Mouse (Mus musculus) thymus, postnatal 10 days (tissue): ENCODE data around the gene Fcrl6.

Experiments used
- DNase-seq, 2 experiments: peaks; one replicate each; pipeline ENCODE4 v3.0.0; 2021; ENCODE audit warnings: low spot score in 2 of 2

The Fcrl6 gene

GRCm38 (mm10) chr1:172602326-172602725, at the start of gene Fcrl6:
TSS of gene Fcrl6 (minus strand) at chr1:172602551.
- DNase-seq: no peak

DNA sequence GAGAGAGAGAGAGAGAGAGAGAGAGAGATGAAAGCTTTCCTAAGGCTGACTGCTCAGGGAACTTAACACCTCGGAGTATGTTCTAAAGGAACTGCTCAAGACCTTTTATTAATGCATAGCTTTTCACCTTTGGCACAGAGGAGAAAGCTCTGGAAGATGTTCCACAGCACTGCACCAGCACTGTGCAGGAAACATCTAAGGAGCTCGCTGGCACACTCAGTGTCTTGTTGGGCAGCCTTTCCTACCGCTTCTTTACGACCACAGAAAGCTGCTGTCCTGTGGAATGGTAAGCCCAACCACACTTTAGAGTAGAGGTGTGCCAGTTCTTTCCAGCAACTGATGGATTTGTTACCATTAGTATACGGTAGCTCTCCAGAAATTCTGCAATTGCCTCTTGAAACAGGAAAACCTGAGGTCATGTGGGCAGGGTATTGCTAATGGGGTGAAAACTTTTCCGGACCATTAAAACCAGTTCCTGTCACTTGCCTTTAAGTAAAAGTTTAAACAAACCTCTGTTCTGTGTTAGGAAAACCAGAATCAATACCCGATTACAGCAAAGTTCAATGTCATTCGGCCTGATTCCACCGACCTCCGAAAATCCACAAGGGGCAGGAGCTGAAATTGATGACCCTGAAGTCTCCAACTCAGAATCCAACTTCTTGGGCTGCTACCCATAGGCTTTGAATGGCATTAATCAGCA, 49.1 kb upstream of the Fcrl6 start:
- DNase-seq: no peak

- peak in 1 of 2 experiments; percentile 11 for DNase-seq
Observed at GRCm38 (mm10) chr1:172650519-172651287, 48.4 kb upstream of the Fcrl6 start.

DNA sequence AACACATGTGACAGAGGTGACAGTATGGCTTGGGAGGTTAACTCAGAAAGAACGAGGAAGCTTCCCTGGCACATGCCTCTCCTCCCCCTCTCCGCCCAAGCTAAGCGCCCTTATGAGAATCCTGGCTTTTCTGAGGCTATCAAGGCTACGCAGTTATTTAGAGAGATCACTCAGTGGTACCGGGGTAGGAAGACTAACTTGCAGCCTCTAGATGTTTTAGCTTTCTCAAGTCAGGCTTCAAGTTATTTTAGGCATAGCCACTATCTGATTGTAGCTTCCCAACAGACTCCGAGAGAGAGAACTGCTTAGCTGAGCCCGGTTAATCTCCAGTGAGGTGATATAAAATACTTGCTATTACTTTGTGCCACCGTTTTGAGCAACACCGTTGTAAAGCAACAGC, 47.0 kb upstream of the Fcrl6 start:
- DNase-seq: no peak

DNA sequence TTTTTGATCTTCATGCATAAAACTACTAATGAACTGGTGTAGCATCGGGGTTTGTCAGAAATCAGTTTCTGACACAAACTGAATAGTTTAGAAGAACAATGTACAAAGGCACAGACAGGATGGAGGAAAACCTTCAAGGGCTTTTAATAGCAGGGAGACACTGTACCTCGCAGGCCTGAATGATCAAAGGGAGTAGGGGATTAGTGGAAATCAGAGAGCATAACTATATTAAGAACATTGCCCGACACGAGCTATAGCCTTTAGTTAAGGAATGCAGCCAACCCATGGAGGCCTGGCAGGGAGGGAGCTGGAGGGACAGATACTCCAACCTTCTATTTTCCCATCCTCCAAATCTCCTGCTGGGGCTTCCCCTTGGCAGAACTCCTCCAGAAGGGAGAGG, 44.9 kb upstream of the Fcrl6 start:
- DNase-seq: no peak

DNA sequence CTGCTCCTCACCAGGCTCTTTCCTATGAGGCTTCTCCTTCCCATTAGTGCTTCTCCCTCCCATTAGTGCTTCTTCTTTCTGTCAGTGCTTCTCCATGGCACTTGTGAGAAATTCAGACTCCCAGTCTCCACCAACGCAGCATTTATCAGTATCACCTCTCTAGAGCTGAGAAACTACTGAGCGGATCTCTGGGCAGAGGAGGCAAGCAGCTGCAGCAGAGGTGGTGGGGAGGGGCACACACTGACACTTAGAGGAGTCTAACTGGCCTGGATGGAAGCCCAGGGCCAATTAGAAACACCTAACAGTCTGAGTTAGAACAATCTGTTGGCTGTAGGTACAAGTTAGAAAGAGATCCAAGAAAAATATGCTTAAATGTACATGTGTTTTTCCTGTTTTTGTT, 36.4 kb upstream of the Fcrl6 start:
- no peak for DNase-seq

GRCm38 (mm10) chr1:172637801-172638200, 35.5 kb upstream of the Fcrl6 start:
- DNase-seq: no peak

- no peak for DNase-seq
Observed at GRCm38 (mm10) chr1:172636266-172636665, 33.9 kb upstream of the Fcrl6 start.

GRCm38 (mm10) chr1:172635258-172635657, 32.9 kb upstream of the Fcrl6 start:
- no peak for DNase-seq

DNA sequence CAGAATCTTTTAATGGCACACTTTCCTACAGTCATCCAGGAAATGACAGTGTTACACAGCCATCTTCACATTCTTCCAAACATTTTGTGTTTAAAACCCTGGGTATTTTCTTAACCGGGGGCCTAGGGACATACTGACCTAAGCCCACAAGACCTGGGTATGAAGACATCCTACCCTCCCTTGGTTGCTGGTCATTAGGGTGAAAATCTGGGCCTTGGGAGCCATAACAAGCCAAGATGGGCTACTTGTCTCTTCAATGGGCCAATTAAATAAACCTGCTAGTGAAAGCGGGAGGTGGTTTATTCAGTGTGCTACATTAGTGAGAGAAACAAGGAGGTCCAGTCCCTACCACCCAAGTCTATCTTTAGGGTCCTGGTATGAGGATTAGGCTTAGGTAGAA, 31.8 kb upstream of the Fcrl6 start:
- DNase-seq: no peak

DNA sequence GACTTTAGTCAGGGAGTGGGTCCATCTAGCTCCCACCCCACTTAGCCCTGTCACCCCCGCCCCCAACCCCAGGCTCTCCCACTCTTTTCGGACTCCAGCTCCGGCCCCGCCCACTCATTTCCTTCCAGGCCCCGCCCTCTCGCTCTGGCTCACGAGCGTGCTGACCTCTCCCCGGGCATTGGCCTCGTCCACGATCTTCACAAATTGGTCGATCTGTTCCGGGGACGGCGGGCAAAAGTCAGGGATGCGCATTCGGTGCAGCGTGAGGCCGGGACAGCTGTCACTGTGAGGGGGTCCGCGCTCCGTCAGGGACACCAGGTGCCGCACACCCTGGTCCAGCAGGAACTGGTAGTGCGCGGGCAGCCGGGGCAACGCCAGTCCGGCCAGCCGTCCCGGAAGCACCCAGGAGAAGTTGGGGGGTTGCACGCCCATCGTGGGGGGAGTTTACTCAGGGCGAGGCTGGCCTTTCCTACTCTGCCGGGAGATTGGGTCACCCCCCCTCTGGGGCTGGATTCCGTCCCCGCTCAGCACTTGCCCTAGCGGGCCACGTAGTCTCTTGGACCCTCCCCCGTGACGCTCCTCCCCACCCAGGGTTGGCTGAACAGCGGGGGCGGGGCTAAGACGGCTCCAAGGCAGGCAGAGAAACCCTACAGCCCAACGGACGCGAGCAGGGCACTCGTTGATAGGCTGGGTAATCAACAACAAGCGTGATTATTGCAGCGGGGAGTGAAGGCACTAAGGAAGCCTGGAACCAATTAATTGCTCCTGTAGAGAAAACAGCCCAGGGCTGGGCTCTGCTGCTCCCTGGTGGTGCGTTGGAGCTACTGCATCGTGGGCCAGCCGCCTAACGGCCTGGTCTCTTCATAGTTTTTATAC, 30.3 kb upstream of the Fcrl6 start, which contains the start of gene Dusp23:
Gene Dusp23 (minus strand): TSS at position 512 of the 876 bp plus-strand sequence.
- DNase-seq: peak; percentile 86 to 87

DNA sequence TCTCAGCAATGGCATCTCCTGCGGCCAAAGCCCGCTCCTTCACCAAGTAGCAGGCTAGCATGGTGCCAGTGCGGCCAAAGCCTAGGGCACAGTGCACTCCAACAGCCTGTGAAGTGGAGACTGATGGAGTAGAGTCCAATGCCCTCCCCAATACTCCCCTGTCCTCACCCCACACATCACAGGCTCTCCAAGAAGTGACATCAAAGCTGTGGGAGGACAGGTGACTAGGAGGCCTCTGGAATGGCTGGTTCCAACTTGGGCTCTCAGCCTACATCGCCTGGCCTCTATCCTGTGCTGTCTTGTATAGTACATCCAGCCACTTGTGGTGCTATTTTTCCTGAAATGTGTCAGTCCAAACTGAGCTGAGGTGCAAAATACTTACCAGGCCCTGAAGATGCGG, 29.4 kb upstream of the Fcrl6 start:
- no peak for DNase-seq

DNA sequence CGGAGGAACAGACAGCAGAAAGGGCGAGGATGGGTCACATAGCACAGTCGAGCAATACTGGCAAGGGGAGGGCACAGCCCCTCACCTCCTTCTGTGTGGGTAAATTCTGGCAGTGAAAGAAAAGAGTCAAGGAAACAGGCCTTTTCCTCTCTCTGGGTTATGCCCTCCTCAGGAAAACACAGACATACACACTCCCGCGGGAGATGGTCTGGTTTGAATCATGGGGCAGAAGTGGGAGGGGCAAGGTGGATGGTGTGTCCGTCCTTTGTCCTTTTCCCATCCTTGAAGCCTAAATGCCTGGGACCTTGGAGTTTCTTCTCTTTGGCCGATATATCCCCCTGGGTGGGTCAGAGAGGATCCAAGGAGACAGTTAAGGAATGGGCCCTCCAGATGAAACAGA, 27.5 kb upstream of the Fcrl6 start:
- no peak for DNase-seq

GRCm38 (mm10) chr1:172626306-172626705, 24.0 kb upstream of the Fcrl6 start:
- no peak for DNase-seq

GRCm38 (mm10) chr1:172624081-172624480, 21.7 kb upstream of the Fcrl6 start:
- DNase-seq: no peak

- DNase-seq: no peak
Observed at GRCm38 (mm10) chr1:172623599-172623998, 21.2 kb upstream of the Fcrl6 start.

GRCm38 (mm10) chr1:172619235-172619634, 16.9 kb upstream of the Fcrl6 start:
- peak; percentile 27 to 60 for DNase-seq

GRCm38 (mm10) chr1:172618141-172618540, 15.8 kb upstream of the Fcrl6 start:
- no peak for DNase-seq

DNA sequence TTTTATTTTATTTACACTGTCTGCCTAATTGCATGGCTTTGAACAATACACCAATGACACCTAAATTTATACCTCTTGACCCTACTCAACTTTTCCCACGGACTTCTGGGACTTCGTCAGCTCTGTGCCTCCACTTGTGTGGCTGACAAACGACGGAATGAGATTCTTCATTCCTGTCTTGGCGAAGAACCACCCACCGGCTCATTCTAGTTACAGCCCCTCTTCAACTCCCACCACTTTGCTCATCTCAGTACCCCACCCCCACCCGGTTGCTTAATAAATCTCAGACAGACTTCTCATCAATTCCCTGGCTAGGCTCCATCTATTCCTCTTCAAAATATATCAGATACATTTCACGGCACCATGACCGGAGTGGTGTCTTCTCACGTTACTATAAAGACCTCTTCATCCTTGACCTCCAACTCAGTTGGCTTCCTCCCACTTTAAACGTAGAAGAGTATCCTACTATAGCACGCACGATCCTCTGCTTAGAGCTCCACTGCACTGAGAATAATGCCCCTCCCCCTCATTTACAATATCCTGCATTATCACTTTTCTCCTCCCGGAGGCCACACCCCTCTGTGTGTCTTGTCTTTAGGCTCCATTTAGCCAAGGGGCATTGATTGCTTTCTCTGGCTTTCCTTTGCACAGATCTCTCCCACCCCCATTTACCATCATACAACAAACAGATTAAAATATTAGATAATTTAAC, 15.2 kb upstream of the Fcrl6 start:
- no peak for DNase-seq

- DNase-seq: no peak
Observed at GRCm38 (mm10) chr1:172616537-172617300, 14.4 kb upstream of the Fcrl6 start.

DNA sequence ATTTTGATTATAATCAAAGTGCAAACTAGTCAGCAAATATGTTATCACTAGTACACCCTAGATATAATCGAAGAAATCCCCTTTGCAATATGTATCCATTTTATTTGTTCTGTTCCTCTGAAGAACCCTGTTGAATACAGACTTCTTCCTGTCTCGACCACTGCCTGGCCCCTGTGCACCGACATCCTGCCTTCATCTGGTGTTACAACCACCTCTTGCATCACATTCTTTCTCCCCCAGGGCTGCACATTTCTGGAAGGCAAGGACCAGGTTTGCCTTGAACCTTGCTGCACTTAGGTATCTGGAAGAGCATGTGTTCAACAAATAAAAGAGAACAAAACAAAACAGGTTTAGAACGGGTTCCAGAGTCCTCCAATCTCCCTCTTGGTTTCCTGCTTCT, 13.1 kb upstream of the Fcrl6 start:
- DNase-seq: no peak
